Mouse (Mus musculus) WW6 (cell line): Measurements from ENCODE around the gene Ccdc86.

Source experiments
- DNase-seq: peaks from one replicate; pipeline ENCODE4 v3.0.0-alpha.2; 2013; ENCODE audit warnings: low read depth, low spot score

The Ccdc86 gene

DNA sequence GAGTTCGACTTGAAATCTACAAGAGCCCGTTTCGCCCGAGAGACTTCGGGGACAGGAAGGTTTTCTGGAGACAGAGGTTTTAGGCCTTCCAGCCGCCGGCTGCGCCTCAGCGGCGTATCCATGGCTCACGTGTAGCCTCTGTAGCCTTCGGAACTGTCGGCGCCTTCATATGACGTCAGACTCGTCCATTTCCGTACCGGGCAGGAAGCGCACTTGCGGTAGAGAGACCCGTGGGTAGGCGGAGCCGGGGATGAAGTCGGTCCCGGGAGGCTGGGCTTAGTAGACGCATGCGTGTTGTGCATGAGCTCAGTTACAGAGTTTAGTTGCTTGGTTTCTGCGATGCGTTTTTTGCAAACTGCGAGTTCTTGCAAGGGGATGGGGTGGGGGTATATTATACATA lies at the start of gene Ccdc86:
TSS of gene Ccdc86 (minus strand) at position 155 of the 400 bp plus-strand sequence.
- peak; percentile 96 for DNase-seq

DNA sequence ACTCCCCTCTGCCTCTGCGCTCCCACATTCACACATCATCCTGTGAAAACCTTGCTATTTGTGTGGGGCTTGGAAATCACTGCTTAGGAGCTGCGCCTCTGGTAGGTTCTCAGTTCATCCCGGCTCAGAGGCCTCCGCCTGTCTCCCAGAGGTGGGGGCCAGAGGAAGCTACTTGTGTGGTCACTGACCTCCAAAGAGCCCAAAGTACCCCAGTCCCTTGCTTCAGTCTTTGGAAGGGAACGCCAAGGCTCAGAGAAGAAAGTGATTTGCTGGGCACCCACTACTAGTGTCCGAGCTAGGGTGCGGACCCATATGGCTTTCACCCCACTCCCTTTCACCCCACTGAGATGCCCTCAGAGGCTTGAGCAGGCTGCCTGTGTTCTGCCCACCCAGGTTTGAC lies 44.1 kb upstream of the Ccdc86 start, which contains the start of gene Ms4a15:
TSS of gene Ms4a15 (minus strand) at position 101 of the 400 bp plus-strand sequence.
- DNase-seq: no peak

DNA sequence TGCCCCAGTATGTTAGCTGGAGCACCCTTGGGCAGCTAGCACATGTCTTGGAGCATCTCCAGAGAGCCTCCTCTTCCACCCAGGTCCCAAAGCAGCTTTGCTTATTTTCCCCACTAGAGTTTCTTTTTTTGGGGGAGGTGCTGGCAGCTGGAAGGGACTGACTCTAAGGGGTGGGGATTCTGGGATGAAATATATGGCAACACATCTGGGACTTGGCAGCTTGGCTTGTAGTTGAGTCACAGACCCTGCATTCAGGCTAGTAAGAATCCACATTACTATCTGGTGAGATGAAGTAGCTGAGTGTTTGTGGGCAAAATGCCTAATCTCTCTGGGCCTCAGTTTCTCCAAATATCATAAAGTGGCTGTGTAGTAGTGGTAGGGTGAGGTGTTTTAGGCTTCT lies 42.8 kb upstream of the Ccdc86 start:
- no peak for DNase-seq

DNA sequence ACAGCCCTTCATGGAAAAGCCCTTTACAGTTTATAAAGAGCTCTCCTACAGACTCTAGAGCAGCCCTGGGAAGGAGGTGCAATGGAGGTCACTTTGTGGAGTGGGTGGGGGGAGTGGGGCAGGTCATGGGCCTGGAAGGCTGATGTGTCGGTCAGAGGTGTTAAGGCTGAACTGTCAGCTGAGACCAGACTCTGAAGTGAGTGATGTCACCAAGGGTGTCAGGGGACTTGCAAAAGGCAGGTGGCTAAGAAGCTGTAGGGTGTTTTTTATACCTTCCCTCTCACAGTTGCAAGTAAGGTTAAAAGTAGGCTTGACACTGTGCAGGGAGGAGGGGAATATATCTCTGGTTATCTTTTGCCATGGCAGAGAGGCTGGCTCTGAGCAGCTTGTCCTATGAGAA lies 41.7 kb upstream of the Ccdc86 start:
- DNase-seq: no peak

DNA sequence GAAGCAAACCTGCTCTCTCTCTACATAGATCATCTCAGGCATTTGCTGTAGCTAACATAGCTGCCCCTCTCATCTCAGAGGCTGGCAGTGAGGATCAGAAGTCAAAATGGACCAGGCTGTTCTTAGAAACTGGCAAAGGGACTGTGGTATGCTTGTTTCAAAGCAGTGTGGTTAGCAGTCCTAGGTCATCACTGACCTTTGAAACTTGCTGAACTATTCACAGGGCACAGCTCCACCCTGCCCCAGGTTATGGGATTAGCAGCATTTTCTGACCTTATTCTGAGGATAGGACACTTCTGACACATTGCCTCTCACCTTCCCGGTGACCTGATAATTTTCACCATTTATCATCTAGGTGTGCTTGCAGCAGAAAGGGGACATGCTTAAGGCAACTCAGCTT lies 39.5 kb upstream of the Ccdc86 start:
- DNase-seq: no peak

DNA sequence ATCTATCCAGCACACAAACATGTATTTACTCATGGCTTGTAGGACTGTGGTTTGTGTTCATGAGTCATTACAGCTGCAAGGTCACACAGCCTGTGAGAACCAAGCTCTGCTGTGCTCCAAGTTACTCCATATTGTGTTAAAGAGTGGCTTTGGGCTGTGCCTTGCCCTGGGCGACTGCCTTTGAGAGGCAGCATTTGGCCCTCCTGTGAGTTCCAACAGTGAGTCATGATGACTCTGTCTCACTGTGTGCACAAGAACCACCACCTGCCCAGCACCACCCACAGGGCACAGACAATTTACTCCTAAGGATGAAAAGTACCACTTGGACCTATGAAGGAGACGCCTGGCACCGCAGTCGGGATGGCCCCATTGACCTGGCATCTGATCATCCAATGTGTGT lies 36.8 kb upstream of the Ccdc86 start:
- DNase-seq: no peak

DNA sequence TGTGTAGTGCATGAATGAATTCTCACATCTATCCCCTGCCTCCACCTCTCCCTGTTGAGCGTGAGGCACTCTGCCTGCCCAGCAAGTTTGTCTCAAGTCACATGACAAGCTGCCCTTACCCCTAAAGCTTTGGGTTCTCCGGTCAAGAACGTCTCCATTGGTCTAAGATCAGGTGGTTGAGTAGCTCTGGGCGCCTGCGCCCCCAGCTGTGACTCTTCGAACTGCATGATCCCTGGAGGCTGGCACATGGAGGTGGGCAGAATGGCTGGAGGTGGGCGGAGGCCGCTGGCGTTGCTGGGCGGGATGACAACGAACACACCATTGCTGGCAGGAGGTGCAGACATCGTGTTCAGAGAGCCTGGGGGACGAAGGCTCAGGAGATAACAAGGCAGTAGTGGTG lies 35.5 kb upstream of the Ccdc86 start:
- DNase-seq: no peak

DNA sequence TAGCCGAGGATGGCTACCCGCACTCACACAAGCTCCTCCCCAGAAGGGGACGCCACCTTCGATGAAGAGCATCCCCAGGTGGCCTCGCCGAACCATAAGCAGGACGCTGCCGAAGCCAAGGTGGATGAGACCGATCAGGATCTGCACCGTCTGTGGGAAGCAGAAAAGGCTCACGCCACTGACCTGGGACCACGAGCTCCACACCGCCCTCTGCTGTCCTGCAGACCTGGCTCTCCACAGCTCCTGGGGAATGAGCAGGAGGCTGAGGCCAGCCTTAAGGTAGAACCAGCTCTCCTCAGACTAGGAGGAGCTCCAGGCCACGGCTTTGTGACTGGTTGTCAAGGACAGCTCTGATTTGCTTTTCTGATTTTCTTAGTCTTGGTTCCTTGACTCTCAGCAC lies 34.1 kb upstream of the Ccdc86 start:
- DNase-seq: peak; percentile 47

DNA sequence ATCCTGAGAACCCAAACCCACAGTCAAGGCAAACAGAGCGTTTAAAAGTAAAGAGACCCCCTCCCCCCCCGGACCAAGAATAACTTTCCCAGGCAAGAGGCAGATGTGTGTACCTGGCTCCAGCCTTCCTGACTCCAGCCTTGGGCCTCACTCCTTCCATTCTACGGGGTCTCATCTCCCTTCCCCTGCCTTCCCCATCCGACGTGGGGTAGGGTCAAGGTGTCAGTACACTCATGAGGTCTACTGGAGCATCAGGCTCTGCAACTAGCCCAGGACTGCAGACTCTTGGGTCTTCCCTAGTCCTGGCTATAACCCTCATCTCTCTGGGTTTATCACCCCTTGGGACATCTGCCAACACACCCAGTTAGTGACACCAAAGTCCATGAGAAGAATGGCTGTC lies 31.1 kb upstream of the Ccdc86 start:
- no peak for DNase-seq

DNA sequence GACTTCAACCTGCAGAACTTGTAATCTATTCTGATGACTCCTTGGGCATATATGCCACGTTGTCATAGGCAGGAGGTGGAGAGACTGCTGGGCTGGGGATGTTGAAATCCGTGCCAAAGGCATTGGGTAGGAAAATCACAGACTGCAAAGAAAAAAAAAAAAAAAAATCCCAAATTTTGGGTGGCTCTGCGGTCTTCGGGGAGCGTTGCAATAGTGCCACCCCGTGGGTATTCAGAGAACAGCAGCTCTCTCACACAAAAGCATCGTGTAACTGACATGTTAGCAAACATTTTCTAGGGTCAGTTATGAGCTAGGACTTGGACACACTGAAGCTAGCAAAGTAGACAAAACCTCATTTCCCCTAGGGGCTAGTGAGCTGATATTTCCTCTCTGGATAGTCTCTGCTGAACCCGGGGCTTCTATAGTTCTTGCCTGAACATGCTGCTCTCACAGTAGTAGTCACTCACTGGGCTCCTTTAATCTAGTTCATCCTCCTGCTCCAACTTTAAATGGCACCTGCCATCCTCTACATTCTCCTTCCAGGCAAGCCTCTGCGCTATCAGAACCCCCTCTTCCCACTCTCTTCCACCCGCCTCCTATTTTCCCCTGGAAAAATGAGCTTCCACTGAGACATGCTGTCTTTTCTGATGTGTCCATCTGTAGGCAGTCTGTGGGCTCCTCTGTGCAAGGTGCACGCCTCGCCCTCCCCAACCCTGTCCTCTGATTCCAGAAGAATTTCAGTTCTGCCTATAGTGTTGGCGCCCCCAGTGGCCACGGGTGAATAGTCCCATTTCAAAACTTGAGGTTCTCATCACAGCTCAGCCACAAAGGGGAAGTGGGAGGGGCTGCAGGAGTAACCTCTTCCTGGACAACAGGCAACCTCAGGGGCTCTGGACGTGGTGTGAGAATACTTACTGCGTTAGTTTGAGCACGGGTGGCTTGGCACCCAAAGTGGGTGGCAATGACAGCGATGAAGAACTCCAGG lies 30.4 kb upstream of the Ccdc86 start:
- DNase-seq: peak; percentile 67

DNA sequence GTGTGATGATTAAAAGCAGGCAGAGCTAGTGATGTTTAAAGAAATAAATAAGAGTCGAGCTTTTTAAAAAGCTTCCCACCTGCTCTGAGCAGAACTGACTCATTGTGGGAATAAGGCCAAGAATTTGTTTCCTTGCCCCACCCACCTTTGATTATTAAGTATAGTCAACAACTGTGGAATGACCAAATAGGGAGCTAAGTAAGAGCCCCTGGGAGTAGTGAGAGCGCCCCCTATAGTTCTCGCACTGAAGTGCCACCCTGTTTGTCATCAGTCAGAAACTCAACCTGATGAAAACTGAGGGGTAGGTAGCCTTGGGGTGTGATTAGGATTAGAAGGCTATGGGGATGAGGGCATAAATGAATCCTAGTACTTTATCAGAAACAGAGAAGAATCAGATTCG lies 27.3 kb upstream of the Ccdc86 start:
- DNase-seq: no peak

DNA sequence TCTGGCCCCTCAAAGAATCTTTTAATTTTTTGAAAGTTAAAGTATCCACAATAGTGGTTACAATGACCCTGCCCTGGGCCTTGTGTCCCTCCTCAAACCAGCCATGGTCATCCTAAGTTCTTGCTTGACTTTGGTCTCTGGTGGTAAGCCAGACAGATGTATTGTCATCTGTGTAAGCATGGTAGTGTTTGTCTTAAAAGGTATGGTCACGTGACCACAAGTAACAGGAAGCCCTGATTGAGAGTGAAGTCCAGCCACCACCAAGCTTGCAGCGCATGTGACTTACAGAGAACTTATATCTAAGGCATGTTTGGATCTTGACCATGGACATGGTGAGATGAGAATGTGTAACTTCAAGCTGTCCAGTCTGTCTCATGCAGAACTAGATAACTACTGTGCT lies 26.1 kb upstream of the Ccdc86 start:
- DNase-seq: no peak

DNA sequence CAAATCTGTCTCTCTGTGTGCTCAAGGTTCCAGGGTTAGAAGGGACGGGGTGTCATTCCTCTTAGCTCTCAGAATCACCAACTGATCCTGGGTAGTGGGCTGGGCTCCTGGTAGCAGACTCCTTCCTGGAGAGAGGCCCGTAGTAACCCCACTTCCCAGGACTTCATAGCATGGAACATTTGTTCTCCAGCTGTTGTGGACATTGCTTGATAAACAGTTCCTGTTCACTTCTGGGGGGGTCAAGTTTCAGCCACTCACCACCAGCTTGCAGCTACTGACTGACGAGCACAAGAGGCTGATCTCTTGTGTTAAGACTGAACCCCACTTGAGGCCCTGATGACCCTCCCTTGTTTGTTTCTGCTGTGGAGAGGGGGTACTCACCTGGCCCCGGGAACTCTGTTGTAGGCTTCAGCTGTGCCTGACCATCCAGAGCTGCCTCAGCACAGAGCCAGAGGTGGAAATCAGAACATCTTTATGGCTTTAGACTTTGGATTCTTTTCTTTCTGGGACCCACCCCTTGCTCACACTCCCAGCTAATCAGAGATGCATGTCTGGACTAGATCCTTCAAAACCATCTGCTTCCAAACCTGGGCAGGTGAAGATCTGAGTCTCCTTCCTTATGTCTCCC lies 25.3 kb upstream of the Ccdc86 start, which contains the start of gene Ms4a10:
TSS of gene Ms4a10 (minus strand) at position 433 of the 628 bp plus-strand sequence.
- DNase-seq: no peak

DNA sequence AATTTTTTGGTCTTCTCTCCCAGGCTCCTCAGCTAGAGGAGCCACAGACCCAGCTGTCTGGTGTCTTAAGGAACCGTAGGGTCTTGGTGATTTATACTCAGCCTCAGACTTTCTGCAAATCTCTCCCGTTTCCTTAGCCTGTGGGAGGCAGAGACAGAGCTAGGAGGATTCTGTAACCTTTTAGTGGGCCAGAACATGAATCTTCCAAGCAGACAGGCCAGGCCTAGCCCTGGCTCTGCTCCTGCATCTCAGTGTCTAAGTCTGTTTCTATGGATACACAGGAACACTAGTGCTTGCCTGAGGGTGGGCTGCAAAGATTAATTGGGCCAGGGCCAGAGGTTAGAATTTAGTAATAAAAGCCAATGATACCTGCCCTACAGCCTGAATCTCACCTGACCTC lies 24.1 kb upstream of the Ccdc86 start:
- DNase-seq: no peak

DNA sequence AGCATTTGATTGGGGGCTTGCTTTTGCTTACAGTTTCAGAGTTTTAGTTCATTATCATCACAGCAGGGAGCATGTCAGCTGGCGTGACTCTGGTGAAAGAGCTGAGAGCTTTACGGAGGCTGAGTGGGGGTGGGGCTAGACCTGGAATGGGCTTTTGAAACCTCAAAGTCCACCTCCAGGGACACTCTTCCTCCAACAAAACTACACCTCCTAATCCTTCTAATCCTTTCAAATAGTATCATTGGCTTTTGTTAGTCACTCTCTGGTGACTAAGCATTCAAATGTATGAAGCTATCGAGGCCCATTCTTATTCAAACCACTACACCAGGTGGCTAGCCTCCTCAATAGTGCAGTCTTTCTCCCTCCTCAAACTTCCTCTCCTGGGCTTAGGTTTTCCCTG lies 23.6 kb upstream of the Ccdc86 start:
- DNase-seq: peak; percentile 74

DNA sequence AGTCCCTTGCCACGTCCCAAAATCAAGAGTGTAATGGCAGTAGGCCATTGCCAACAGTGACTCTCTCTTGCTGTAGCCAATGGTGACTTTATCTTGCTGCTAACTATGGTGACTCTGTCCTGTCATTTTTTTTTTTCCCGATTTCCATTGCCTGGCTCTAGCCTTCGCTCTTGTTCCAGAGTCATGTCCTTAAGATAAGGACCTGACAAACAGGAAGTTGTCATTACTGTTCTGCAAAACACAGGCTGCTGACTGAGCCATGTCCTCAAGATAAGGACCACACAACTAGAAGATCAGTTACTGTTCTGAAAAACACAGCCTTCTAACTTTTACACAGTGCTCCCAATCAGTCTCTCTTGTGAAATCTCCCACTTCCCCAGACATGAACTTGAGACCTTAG lies 21.4 kb upstream of the Ccdc86 start:
- DNase-seq: no peak

DNA sequence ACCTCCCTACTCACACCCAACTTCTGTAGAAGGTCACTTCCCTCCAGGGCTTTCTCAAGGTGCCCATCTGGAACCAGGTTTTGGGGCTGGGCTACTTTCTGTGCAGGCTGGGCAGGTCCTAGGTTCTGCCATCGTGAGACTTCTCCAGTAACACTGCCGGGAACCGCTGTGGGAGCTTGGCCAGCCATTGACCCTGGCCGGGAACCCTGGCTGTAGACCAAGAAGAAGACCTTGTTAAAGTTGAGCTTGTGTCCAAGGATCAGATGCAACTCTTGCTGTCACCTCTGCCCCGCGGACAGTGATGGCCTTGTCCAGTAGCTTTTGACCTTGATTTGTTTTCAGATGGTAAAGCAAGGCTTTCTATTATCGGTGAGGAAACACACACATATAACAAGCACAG lies 19.5 kb upstream of the Ccdc86 start:
- DNase-seq: no peak

DNA sequence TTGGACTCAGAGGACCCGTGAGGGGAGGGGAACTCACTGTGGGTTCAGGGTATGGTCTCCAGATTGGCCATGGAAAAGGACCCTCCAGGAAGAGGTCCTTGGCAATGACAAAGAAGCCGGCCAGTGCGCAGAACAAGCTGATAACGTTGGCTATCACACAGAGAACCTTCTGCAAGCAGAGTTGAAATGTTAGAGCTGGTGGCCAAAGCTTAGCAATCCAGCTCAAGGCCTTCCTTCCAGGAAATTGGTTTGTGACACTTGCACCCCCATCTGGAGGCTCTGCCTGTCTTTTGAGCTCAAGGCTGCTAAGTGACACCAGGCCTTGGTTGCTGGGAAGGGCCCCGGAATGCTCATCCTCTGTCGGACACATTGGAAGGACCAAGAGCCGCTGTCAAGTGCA lies 16.7 kb upstream of the Ccdc86 start:
- no peak for DNase-seq

DNA sequence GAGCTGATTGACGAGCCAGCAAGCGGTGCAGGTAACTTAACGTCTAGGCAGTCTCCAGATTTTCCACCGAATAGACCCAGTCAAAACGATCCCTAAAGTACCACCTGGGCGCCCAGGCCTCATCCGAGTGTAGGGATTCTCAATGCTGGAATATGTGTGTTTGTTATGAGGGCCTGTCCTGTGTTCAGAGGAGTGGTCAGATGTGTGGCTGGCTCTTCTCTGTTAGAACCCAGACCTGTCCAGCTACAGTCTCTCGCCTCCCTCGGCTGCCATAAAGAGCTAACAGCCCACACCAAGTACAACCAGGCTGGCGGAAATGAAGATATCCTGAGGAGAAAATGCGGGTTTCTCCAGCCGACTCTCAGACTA lies 10.9 kb upstream of the Ccdc86 start:
- DNase-seq: no peak

DNA sequence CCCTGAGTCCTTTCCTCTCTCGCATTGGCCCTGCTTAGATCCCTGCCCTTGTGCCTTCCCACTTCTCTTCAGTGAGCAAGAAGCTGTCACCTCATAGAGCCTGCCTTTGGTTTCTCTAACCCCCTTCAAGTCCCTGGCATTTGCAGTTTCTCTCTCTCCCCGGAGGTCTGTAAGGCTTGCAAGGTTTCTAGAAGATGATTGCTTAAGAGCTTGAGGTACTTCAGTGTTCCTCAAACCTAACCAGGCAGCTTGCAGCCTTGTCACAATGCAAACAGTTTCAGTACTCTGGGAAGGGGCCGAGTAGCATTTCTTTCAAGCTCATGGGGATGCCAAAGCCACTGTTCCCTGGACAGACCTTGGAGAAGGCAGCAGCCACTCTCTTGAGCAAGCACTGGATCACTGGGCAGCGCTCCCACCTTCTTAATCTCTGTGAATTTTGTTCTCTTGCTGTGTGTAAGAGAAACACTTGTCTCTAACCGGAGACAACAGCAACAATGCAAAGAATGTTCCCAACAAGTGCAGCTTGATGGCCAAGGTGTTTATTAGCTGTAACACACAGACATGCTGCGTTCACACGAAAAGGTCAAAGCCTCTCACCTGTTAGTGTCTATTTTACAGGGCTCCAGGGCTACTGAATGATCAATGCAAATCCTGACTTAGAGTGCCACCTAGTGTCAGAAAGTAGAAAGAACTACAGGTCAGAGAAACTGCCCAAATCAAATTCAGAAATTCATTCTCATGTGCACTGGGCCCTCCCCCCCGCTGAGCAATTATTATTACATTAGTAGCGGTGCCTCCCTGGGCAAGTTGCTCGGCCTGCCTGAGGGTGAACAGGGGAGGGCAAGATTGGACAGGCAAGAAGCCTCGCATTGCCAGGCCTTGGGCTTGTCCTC lies 10.3 kb upstream of the Ccdc86 start:
- no peak for DNase-seq

DNA sequence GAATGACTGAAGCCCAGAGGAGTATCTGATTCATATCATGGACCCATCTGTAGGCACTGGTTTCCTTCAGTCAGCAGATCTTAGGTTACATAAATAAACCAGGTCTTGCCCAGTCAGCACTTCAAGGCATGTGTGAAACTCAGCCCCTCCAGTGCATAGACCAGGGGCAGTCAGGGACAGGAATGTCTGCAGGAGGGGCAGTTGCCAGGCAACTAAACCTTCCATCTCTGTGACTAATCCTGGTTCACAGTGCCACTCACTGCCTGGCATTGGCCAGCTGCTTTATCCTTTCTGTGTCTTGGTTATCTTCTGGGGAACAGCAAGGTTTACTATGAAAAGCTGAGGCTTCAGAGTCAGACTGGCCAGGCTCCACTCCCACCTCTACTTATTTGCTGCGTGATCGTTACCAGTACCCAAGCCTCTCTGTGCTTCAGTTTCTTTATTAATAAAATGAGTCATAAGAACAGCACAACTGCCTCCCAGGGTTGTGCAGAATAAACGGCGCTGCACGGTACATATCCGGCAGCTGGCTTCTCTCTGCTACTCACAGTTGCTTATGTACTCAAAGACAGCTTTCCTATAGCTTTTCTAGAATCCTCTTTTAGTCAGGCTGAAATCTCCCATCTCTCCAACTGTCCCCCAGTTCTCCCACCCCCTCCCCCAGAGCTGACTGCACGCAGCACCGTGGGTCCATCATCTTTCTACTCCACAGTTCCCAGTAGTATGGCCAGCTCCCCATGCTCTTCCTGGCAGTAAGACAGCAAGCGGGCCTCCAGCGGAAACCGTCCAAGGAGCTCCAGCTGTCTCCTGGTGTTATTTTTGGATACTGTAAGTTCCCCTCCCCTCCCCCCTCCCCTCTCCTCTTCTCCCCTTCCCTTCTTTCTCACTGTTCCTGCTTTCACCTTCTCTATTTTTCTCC lies 3.2 kb upstream of the Ccdc86 start:
- no peak for DNase-seq
